Mouse (Mus musculus): ENCODE results near the gene Rarb. TPM values are rescaled to one million over a fixed set of nuclear protein-coding genes. Genes with fewer than 3 reads are reported as not detected.
A peak's percentile ranks its signal among the peaks of the same experiment; 100 is the strongest.

The Rarb gene
- total and polyA plus RNA-seq, 2 experiments from 2014 or later: 4.4 to 16.7 TPM

DNA sequence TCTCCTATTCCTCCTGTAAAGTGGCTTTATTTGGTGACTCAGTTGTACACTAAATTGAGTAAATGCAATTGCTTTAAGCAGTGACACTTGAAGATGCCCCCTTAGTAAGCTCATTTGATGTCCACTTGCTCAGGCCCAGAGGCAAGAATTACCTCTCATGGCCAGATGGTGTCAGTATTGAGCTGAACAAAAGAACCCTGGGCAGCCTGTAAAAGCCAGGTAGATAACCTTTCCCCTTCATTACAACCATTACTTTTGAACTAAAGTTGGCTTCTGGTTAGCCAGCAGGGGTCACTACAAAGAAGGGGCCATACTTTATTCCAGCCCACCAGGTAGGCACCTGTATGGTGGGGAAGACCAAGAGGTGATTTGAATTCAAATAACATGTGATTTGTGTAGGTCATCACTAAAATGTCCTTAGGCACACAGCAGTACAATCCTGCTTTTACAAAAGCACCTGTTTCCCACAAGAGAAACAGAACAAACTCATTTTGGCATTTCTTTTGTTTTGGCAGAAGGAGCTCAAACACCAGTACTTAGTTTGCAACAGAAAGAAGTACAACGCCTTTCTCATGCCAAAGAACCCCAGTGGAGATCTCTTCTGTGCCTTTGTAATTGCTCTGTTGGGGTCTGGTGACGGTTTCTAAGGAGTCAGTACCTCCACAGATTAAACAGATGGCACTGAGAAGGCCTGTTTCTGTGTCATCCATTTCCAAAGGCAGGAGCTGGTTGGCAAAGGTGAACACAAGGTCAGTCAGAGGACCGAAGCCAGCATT is 384.4 kb downstream of the Rarb start:
- no peak overlapping the region for H3K9ac ChIP-seq (replicated peaks; ENCODE audit: low read length, poor library complexity, severe bottlenecking)
- peak; percentile 89 for TF ChIP-seq CTCF (IDR thresholded peaks at IDR 0.05)
- no peaks in the 10 kb centered on the region for H3K27me3 ChIP-seq (ENCODE audit: insufficient read depth, low read length)
- ATAC-seq (ENCODE audit: low FRiP score): peak; percentile 57
- H3K4me3 ChIP-seq (ENCODE audit: low read depth, low read length): no peak overlapping the region
- no peak overlapping the region for H3K27ac ChIP-seq (ENCODE audit: low read depth, low read length)
- no peak overlapping the region for H3K4me2 ChIP-seq (ENCODE audit: low read depth, low read length, poor library complexity, severe bottlenecking)
- peak; percentile 68 for DNase-seq (ENCODE audit: low spot score)
- peaks cover 7% of the 10 kb centered on the region for H3K36me3 ChIP-seq (ENCODE audit: insufficient read depth, low read length)
- H3K4me1 ChIP-seq (ENCODE audit: insufficient read depth, low read length): no peaks in the 10 kb centered on the region
- H3K9me3 ChIP-seq (ENCODE audit: low read length): no peaks in the 10 kb centered on the region
- 50% methylated on average over 3 of the region's 3 CpGs for WGBS

DNA sequence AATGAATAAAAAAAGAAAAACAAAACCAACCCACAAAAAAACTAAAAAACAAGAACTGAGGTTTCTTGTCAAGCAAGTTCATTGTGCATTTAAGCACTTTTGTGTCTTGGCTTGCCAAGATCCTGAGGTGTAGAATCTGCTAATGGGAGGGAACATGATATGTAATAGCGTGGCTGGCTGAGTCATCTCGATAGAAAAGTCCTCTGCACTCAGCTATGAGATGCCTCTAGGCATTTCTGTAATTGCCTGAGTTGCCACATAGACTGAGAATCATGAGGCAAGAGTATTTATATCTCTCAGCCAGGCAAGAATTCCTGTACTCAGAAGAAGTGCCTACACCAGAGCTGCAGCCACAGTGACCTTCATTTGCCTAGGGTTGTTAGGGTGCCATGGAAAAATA is 385.8 kb downstream of the Rarb start:
- TF ChIP-seq CTCF (IDR thresholded peaks at IDR 0.05): no peak
- no peak overlapping the region for H3K4me3 ChIP-seq (ENCODE audit: low read depth, low read length)
- H3K9ac ChIP-seq (replicated peaks; ENCODE audit: low read length, poor library complexity, severe bottlenecking): no peak overlapping the region
- H3K36me3 ChIP-seq (ENCODE audit: insufficient read depth, low read length): peaks cover 10% of the 10 kb centered on the region
- no peaks in the 10 kb centered on the region for H3K9me3 ChIP-seq (ENCODE audit: low read length)
- no peaks in the 10 kb centered on the region for H3K4me1 ChIP-seq (ENCODE audit: insufficient read depth, low read length)
- 66% methylated on average over 2 of the region's 2 CpGs for WGBS
- H3K27ac ChIP-seq (ENCODE audit: low read depth, low read length): no peak overlapping the region
- H3K27me3 ChIP-seq (ENCODE audit: insufficient read depth, low read length): no peaks in the 10 kb centered on the region
- H3K4me2 ChIP-seq (ENCODE audit: low read depth, low read length, poor library complexity, severe bottlenecking): no peak overlapping the region
- peak; percentile 26 for DNase-seq (ENCODE audit: low spot score)
- peak; percentile 14; the same call in 1 of the 2 replicates for ATAC-seq (ENCODE audit: low FRiP score)

GRCm38 (mm10) chr14:16432550-16432949 is 386.4 kb downstream of the Rarb start:
- H3K27me3 ChIP-seq (ENCODE audit: insufficient read depth, low read length): no peaks in the 10 kb centered on the region
- H3K4me3 ChIP-seq (ENCODE audit: low read depth, low read length): no peak overlapping the region
- 0 out of 2 replicates have a peak, but pooled peaks have one; percentile 14 for ATAC-seq (ENCODE audit: low FRiP score)
- no peaks in the 10 kb centered on the region for H3K9me3 ChIP-seq (ENCODE audit: low read length)
- WGBS: 85% methylated on average over 3 of the region's 3 CpGs
- H3K4me1 ChIP-seq (ENCODE audit: insufficient read depth, low read length): no peaks in the 10 kb centered on the region
- no peak for TF ChIP-seq CTCF (IDR thresholded peaks at IDR 0.05)
- no peak overlapping the region for H3K4me2 ChIP-seq (ENCODE audit: low read depth, low read length, poor library complexity, severe bottlenecking)
- no peak overlapping the region for H3K9ac ChIP-seq (replicated peaks; ENCODE audit: low read length, poor library complexity, severe bottlenecking)
- no peak overlapping the region for H3K27ac ChIP-seq (ENCODE audit: low read depth, low read length)
- peaks cover 10% of the 10 kb centered on the region for H3K36me3 ChIP-seq (ENCODE audit: insufficient read depth, low read length)
- no peak for DNase-seq (ENCODE audit: low spot score)

DNA sequence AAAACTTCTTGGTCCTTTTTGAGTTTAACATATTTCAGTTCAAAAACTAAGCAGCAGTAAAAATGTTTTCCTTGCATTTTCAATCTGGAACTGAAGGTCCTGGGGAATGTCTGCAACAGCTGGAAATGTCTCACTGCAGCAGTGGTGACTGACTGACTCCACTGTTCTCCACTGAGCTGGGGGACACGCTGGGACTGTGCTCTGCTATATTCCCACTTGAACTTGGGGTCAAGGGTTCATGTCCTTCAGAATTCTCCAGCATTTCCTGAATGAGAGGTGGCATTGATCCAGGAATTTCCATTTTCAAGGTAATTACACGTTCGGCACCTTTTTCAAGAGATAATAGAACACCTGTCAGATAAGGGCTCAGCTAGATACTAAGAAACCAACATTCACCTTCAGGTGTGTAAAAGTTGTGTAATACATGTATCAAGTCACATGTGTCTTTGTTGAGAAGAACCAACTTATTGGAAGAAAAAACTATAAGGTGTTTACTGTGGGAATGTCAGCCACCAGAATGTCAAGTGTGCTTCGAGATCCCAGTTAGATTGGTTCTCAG is 386.9 kb downstream of the Rarb start:
- no peak for TF ChIP-seq CTCF (IDR thresholded peaks at IDR 0.05)
- 78% methylated on average over 4 of the region's 4 CpGs for WGBS
- Histone ChIP-seq H3K4me3 (ENCODE audit: low read depth, low read length) (no peak overlapping the region), H3K27ac (ENCODE audit: low read depth, low read length) (no peak overlapping the region), H3K4me2 (ENCODE audit: low read depth, low read length, poor library complexity, severe bottlenecking) (no peak overlapping the region), H3K9me3 (ENCODE audit: low read length) (no peaks in the 10 kb centered on the region), H3K36me3 (ENCODE audit: insufficient read depth, low read length) (peaks cover 10% of the 10 kb centered on the region), H3K9ac (replicated peaks; ENCODE audit: low read length, poor library complexity, severe bottlenecking) (no peak overlapping the region), H3K4me1 (ENCODE audit: insufficient read depth, low read length) (no peaks in the 10 kb centered on the region), H3K27me3 (ENCODE audit: insufficient read depth, low read length) (no peaks in the 10 kb centered on the region)
- DNase-seq (ENCODE audit: low spot score) (no peak), ATAC-seq (ENCODE audit: low FRiP score) (no peak)

DNA sequence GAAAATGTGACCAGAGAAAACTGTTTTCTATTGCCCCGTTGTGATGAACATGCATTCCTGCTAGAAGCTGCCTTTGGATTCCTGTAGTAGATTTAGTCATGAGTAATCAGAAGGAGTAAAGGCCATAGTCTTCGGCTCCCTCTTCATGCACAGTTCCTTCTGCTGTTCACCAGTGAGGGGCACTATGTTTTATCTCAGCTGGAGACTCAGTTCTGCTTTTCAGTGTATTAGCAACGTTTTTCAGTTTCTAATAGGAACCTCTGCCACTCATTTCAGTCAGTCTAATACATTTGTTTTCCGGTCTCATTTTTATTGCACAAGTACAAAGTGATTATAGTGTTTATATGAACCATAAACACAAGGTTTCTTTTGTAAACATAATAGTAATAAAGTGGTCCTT is 391.4 kb downstream of the Rarb start:
- Histone ChIP-seq H3K9me3 (ENCODE audit: low read length) (no peaks in the 10 kb centered on the region), H3K27ac (ENCODE audit: low read depth, low read length) (no peak overlapping the region), H3K4me1 (ENCODE audit: insufficient read depth, low read length) (no peaks in the 10 kb centered on the region), H3K4me3 (ENCODE audit: low read depth, low read length) (no peak overlapping the region), H3K36me3 (ENCODE audit: insufficient read depth, low read length) (peaks cover 19% of the 10 kb centered on the region), H3K9ac (replicated peaks; ENCODE audit: low read length, poor library complexity, severe bottlenecking) (no peak overlapping the region), H3K27me3 (ENCODE audit: insufficient read depth, low read length) (no peaks in the 10 kb centered on the region), H3K4me2 (ENCODE audit: low read depth, low read length, poor library complexity, severe bottlenecking) (no peak overlapping the region)
- no peak for DNase-seq (ENCODE audit: low spot score)
- ATAC-seq (ENCODE audit: low FRiP score): no peak
- no peak for TF ChIP-seq CTCF (IDR thresholded peaks at IDR 0.05)
- 79% methylated on average over 4 of the region's 4 CpGs for WGBS

GRCm38 (mm10) chr14:16414163-16414562 is 404.8 kb downstream of the Rarb start:
- Histone ChIP-seq H3K4me1 (ENCODE audit: insufficient read depth, low read length) (no peaks in the 10 kb centered on the region), H3K27ac (ENCODE audit: low read depth, low read length) (no peak overlapping the region), H3K27me3 (ENCODE audit: insufficient read depth, low read length) (no peaks in the 10 kb centered on the region), H3K9ac (replicated peaks; ENCODE audit: low read length, poor library complexity, severe bottlenecking) (no peak overlapping the region), H3K9me3 (ENCODE audit: low read length) (no peaks in the 10 kb centered on the region), H3K4me3 (ENCODE audit: low read depth, low read length) (no peak overlapping the region), H3K36me3 (ENCODE audit: insufficient read depth, low read length) (peaks cover 20% of the 10 kb centered on the region), H3K4me2 (ENCODE audit: low read depth, low read length, poor library complexity, severe bottlenecking) (no peak overlapping the region)
- DNase-seq (ENCODE audit: low spot score) (no peak), ATAC-seq (ENCODE audit: low FRiP score) (no peak)
- 88% methylated on average over 4 of the region's 4 CpGs for WGBS
- no peak for TF ChIP-seq CTCF (IDR thresholded peaks at IDR 0.05)

Measured in midbrain, postnatal 0 days (tissue).